Mouse (Mus musculus) kidney, embryonic 14.5 days (tissue): ENCODE data around the gene Npas1. TPM values are rescaled to one million over a fixed set of nuclear protein-coding genes. Genes with fewer than 3 reads are reported as not detected.

Experiments
- ATAC-seq: fragments of 200-750 bp; cut with Nextera tagmentation; 2 replicates; pipeline ENCODE4 v1.8.0; 2017; ENCODE audit warnings: moderate number of reproducible peaks, mild to moderate bottlenecking, moderate TSS enrichment, moderate library complexity; ENCODE audit not compliant: low FRiP score, low TSS enrichment
- H3K27ac ChIP-seq: fragments of 300-500 bp; sonication (generic); 2 replicates; pipeline ENCODE4 v1.5.1; 2014; ENCODE audit warnings: low read depth, mild to moderate bottlenecking, low read length, moderate library complexity, mixed read lengths
- H3K27me3 ChIP-seq: fragments of 300-500 bp; sonication (generic); 2 replicates; pipeline ENCODE4 v1.6.1; 2014; ENCODE audit warnings: mild to moderate bottlenecking, low read length; ENCODE audit not compliant: control insufficient read depth, insufficient read depth
- H3K36me3 ChIP-seq: fragments of 300-500 bp; sonication (generic); 2 replicates; pipeline ENCODE4 v1.6.1; 2014; ENCODE audit warnings: low read length, mixed read lengths; ENCODE audit not compliant: control insufficient read depth, insufficient read depth
- H3K4me1 ChIP-seq: fragments of 300-500 bp; sonication (generic); 2 replicates; pipeline ENCODE4 v1.6.1; 2014; ENCODE audit warnings: low read length, mixed read lengths; ENCODE audit not compliant: control insufficient read depth, insufficient read depth
- H3K4me2 ChIP-seq: fragments of 300-500 bp; sonication (generic); replicated peaks from 2 replicates; pipeline ENCODE4 v1.6.1; 2014; ENCODE audit warnings: low read depth, mild to moderate bottlenecking, low read length
- H3K4me3 ChIP-seq: fragments of 300-500 bp; sonication (generic); 2 replicates; pipeline ENCODE4 v1.5.1; 2014; ENCODE audit warnings: mild to moderate bottlenecking, low read length
- H3K9ac ChIP-seq: fragments of 300-500 bp; sonication (generic); 2 replicates; pipeline ENCODE4 v1.6.1; 2014; ENCODE audit warnings: low read depth, mild to moderate bottlenecking, low read length, moderate library complexity
- H3K9me3 ChIP-seq: fragments of 300-500 bp; sonication (generic); 2 replicates; pipeline ENCODE4 v1.6.1; 2016; ENCODE audit warnings: low read length; ENCODE audit not compliant: control insufficient read depth
- WGBS: fragments of 180-500 bp; shearing (Covaris S2); extraction: QIAGEN DNeasy Blood & Tissue Kit; methylation state at CpG from one replicate; pipeline ENCODE4 v1.1.7; 2014; 5-methylcytosine and 5-hydroxymethylcytosine counted together
- polyA plus RNA-seq: library from polyadenylated mRNA; unstranded; fragments of >200 nt; fragmentation: Nextera tagmentation; extraction: Ambion mirVana; gene quantifications from 2 replicates; pipeline ENCODE4 v1.2.1, GENCODE M21; 2014

The Npas1 gene
- polyA plus RNA-seq, 1 experiment from 2014 or later, result not detected

DNA sequence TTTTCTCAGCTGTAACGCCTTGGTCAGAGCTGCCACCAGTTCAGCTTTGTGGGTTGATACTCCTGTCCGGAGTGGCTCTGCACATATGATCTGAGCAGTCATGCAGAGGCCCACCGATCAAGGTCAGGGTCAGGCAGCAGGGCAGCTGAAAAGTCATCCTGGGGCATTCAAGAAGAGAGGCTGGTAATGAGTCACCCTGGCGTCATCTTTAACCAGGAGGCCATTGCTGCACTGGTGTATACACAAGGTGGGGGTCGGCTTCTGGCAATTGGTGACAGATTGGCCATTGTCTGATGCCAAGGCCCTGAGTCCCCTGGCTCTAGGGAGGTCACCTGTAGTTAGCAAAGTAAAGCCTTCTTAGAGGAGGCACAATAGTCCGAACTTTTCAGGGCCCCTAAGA, 25.9 kb downstream of the Npas1 start:
- Histone ChIP-seq H3K9me3 (no peaks in the 10 kb centered on the region), H3K4me1 (peaks cover 4% of the 10 kb centered on the region; the same call in 1 of the 2 replicates), H3K27ac (no peak overlapping the region), H3K4me3 (no peak overlapping the region), H3K27me3 (no peaks in the 10 kb centered on the region), H3K36me3 (no peaks in the 10 kb centered on the region), H3K9ac (no peak overlapping the region), H3K4me2 (no peak overlapping the region)
- 79% methylated on average over 6 of the region's 6 CpGs for WGBS
- no peak for ATAC-seq

- Histone ChIP-seq H3K9me3 (no peaks in the 10 kb centered on the region), H3K4me2 (no peak overlapping the region), H3K4me1 (no peaks in the 10 kb centered on the region), H3K4me3 (no peak overlapping the region), H3K27me3 (no peaks in the 10 kb centered on the region), H3K27ac (no peak overlapping the region), H3K9ac (no peak overlapping the region), H3K36me3 (peaks cover 8% of the 10 kb centered on the region)
- ATAC-seq, result no peak
Observed at GRCm38 (mm10) chr7:16441241-16441640, 36.3 kb downstream of the Npas1 start.

GRCm38 (mm10) chr7:16435088-16435487, 42.4 kb downstream of the Npas1 start:
- Histone ChIP-seq H3K27me3 (no peaks in the 10 kb centered on the region), H3K4me2 (no peak overlapping the region), H3K4me1 (no peaks in the 10 kb centered on the region), H3K4me3 (no peak overlapping the region), H3K27ac (no peak overlapping the region), H3K9ac (no peak overlapping the region), H3K36me3 (peaks cover 70% of the 10 kb centered on the region), H3K9me3 (no peaks in the 10 kb centered on the region)
- 83% methylated on average over 9 of the region's 9 CpGs for WGBS
- no peak for ATAC-seq

DNA sequence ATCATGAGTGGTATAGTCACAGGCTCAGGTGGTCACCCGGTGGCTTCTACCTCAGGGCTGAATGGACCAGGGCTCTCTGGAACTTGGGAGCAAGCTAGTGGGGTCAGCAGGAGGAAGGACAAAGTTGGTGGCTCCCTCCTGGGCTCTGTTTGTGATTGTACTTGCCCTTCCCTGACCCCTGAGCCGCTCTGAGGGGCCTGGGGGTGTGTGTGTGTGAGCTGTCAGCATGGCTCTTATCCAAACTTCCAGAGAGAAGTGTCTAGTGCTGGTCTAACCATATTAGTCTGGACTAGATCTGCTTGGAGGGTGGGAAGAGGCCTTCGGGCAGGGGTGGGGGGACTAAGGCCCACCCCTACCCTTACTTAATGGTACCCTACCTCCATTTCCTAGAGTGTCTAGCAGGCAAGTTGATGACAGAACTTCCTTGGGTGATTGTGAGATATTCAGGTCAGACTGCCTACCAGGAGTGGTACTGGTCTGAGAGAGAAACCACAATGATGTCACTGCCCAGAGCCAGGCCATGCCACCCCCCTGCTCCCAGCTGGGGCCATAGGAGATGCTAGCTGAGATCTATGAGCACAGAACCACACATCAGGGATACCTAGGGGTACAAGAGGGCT, 44.1 kb downstream of the Npas1 start:
- Histone ChIP-seq H3K36me3 (peaks cover 86% of the 10 kb centered on the region), H3K9ac (no peak overlapping the region), H3K4me3 (no peak overlapping the region), H3K27me3 (no peaks in the 10 kb centered on the region), H3K9me3 (no peaks in the 10 kb centered on the region), H3K27ac (no peak overlapping the region), H3K4me1 (no peaks in the 10 kb centered on the region), H3K4me2 (no peak overlapping the region)
- 90% methylated on average over 3 of the region's 3 CpGs for WGBS
- no peak for ATAC-seq

DNA sequence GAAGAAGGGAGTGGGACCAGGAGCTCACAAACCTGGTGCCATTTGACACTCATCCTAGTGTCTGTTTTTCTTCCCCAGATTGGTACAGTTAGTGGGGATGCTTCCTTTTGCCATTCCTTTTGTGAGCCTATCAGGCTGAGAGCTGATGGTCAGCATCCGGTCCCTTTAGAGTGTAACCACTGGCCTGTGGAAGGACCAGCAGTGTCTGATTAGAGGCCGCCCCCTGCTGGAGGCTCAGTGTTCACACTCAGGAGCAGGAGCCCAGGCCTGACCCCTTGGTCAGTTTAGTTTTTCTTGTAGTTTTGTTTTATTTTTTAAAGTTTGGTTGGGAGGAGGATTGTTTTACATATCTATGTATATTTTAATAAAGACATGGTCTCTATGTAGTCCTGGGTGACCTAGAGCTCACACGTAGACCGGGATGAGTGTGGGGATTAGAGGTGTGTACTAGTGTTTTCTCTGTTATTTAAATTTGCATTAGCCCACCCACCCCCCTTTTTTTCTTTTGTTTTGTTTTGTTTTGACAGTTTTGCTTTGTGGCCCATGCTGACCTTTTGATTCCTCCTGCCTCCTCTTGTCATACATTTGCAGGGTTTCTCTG, 51.3 kb downstream of the Npas1 start:
- WGBS, result 59% methylated on average over 4 of the region's 4 CpGs
- Histone ChIP-seq H3K27ac (no peak overlapping the region), H3K4me1 (no peaks in the 10 kb centered on the region), H3K9me3 (no peaks in the 10 kb centered on the region), H3K9ac (no peak overlapping the region), H3K27me3 (no peaks in the 10 kb centered on the region), H3K4me3 (no peak overlapping the region), H3K36me3 (peaks cover 98% of the 10 kb centered on the region), H3K4me2 (no peak overlapping the region)
- peak; percentile 90 for ATAC-seq

DNA sequence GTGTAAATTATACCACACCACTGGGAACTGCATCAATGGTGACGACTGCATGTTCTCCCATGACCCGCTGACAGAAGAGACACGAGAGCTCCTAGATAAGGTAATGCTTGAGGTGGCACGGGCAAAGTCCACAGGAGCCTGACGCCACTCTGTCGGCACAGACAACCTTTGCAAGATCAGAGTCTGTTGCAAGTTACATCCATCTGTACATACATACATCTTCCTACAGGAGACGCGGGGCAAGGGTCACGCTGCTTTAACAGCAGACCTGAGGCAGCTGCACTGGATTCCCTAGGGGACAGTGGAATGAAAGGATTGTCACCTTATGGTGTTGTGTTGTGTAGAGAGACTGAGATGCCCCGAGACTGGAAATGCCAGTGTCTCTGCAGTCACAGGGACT, 51.8 kb downstream of the Npas1 start:
- no peaks in the 10 kb centered on the region for H3K9me3 ChIP-seq
- no peak overlapping the region for H3K27ac ChIP-seq
- H3K27me3 ChIP-seq, result no peaks in the 10 kb centered on the region
- no peak for ATAC-seq
- no peak overlapping the region for H3K9ac ChIP-seq
- no peaks in the 10 kb centered on the region for H3K4me1 ChIP-seq
- no peak overlapping the region for H3K4me3 ChIP-seq
- WGBS, result 88% methylated on average over 10 of the region's 10 CpGs
- peaks cover 98% of the 10 kb centered on the region for H3K36me3 ChIP-seq
- no peak overlapping the region for H3K4me2 ChIP-seq

DNA sequence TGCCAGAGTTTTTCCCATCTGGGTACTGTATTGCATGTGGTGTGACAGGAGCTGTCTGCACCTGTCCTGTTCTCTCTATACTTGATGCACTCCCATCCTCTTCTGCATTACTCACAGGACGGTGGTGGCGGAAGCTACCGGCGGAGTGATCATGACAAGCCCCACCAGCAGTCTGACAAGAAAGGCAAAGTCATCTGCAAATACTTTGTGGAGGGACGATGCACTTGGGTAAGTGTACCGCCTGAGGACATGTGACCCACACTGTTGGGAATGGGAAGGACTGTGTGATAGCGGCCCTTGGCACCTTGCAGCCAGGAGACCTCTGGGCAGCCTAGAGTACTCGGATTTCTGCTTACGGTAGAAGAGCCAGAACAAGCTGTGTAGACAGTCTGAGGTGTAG, 53.8 kb downstream of the Npas1 start:
- Histone ChIP-seq H3K9me3 (no peaks in the 10 kb centered on the region), H3K27me3 (no peaks in the 10 kb centered on the region), H3K4me3 (no peak overlapping the region), H3K9ac (no peak overlapping the region), H3K27ac (no peak overlapping the region), H3K4me2 (no peak overlapping the region), H3K4me1 (no peaks in the 10 kb centered on the region), H3K36me3 (peaks cover 98% of the 10 kb centered on the region)
- 90% methylated on average over 9 of the region's 9 CpGs for WGBS
- no peak for ATAC-seq

DNA sequence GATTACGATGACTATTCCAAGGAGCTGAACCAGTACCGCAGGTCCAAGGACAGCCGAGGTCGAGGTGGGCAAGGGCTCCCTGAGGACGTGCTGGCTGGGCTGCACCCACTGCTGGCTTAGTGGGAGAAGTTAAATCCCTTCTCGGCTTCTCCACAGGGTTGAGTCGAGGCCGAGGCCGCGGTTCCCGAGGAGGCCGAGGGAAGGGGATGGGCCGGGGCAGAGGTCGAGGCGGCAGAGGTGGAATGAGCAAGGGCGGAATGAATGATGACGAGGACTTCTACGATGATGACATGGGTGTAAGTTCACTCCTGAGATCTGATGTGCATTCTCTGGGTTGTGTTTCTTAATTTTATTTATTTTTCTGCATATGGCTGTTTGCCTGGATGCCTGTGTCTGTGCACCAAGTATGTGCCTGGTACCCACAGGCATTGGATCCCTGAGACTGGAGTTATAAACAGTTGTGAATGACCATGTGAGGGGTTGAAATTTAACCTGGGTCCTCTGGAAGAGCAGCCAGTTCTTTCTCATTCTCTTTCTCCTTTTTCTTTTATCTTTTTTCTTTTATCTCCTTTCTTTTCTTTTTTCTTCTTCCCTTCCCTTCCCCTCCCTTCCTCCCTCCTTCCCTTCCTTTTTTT, 55.2 kb downstream of the Npas1 start:
- Histone ChIP-seq H3K27ac (no peak overlapping the region), H3K9ac (no peak overlapping the region), H3K27me3 (no peaks in the 10 kb centered on the region), H3K4me3 (no peak overlapping the region), H3K36me3 (peaks cover 97% of the 10 kb centered on the region), H3K4me2 (no peak overlapping the region), H3K4me1 (no peaks in the 10 kb centered on the region), H3K9me3 (no peaks in the 10 kb centered on the region)
- 83% methylated on average over 18 of the region's 18 CpGs for WGBS
- ATAC-seq, result no peak

DNA sequence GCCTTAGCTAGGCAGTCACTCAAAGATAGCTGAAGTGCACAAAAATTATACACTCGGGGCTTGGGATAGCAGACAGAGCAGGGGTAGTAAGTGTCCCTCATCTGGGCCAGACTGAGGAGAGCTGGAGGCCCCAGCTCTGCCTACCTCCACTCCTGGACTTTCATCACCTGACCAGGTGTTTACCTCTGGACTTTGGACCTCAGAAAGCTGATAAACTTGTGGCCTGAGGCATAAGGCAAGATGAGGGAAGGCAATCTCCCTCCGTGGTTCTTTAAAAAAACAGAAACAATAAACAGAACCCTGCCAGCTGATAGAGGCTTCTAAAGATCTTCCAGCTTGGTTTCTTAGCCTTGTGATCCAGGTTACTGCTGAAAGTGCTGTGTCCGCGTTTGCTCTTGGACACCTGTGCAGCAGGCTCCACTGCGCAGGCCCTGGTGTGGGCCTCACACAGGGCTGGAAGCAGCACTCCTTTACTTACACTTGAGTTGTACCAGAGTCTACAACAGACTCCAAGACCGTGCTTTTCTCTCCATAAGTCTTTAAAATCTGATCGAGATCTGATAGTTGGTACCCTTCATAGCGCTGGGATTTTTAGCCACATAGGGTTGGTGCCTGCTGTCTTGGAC, 56.9 kb downstream of the Npas1 start:
- Histone ChIP-seq H3K27ac (no peak overlapping the region), H3K9ac (no peak overlapping the region), H3K9me3 (no peaks in the 10 kb centered on the region), H3K27me3 (no peaks in the 10 kb centered on the region), H3K36me3 (peaks cover 91% of the 10 kb centered on the region), H3K4me2 (no peak overlapping the region), H3K4me1 (no peaks in the 10 kb centered on the region), H3K4me3 (no peak overlapping the region)
- ATAC-seq, result no peak
- WGBS, result 94% methylated on average over 8 of the region's 8 CpGs
